Mouse (Mus musculus): ENCODE data around the gene Ptx4. TPM values are rescaled to one million over a fixed set of nuclear protein-coding genes. Genes with fewer than 3 reads are reported as not detected.

Ptx4 gene
- not detected for polyA plus RNA-seq (2014; fragmentation: Illumina TruSeq; extraction: RNeasy Lipid Tissue Mini Kit (QIAGEN cat#74804); ENCODE audit: low read depth, low replicate concordance)

DNA sequence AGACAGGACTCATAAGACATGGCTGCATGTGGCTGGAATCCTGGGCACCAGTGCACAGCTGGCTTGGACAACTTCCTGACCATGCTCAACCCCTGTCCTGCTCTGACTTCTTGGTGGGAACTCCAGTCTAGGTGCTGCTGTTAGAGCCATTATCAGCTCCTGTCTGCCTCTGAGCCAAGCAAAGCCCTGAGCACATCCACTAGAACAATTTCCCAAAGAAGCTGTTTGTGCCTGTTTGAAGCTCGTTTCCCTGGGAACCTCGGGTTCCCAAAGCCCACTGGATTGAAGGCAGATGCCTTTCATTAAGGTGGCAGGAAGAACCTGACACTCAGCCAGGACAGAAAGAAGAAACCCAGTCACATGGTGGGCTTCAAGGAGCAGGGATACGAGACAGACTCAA lies at the start of gene Ptx4:
Gene Ptx4 (plus strand): TSS at position 355 of the 400 bp plus-strand sequence.

DNA sequence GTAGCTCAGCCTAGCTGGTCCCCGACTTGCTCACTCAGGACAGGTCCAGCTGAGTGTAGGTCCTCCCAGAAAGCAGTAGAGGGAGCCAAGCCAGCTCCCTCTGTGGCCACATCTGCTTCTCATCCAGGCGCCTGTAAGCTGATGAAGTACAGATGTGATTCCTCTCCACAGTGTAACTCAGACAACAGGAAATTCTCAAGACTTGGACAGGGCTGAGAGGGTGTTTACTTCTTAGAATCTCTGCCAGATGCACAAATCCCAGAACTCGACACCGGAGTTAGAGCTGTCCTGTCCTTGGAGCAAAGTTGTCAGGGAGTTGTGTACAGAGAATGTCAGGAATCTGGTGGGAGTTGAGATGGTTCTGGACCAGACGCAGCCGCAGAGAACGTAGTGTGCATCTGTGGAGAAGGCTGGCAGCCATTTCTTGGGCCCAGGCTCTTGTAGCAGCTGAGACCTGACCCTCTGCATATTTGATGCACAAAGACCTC lies 37.1 kb upstream of the Ptx4 start, which contains the start of gene Tmem204:
Gene Tmem204 (minus strand): TSS at position 148 of the 488 bp plus-strand sequence.

DNA sequence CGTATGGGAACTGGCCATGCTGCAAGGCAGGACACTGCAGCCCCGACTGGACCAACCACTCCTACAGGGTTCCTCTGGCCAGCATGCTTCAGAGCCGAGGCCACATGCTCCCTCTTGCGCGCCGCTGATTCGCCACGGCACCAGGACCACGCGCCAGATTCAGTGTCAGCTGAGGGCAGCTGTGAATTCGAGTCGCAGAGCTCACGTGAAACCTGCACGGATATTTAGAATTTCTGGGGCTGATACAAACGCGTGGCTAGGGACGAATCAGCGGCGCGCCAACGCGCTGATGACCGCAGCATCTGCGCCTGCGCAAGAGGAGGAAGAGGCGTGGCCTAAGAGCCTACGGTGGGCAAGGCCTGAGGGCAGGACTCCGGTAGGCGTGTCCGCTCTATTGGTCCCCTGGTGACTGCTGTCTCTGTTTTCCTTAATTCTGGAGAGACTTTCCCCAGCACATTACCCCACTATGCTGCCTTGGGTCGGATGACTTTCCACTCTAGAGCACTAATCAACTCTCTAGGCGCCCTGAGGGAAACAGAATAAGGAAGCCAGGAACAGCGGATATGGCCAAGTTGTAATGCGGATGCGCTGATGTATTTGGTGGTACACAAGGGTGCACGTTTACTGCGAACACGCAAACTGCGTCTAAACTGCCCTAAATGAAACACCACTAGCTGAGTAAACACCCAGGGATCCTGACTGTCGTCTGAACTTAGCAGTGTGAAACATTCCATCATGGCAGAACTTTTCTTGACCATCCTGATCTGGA lies 4.7 kb upstream of the Ptx4 start, which contains the start of gene Telo2:
Gene Telo2 (minus strand): TSS at position 304 of the 769 bp plus-strand sequence.

DNA sequence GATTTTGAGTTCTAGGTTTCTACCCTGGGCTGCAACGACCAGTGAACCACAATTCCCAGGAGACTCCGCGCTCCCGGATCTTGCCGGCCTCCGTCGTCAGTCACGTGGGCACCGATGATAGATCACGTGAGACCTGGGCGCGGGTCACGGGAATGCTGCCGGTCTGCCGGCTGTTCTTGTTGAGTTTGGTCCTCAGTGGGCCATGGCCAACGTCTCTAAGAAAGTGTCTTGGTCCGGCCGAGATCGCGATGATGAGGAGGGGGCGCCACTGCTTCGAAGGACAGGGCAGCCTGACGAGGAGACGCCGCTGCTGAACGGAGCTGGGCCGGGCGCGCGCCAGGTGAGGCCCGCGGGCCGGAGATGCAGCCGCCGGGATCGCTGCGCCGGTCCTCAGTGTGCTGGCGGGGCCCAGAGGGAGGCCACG lies 12.7 kb downstream of the Ptx4 start, which contains the start of gene Clcn7:
Gene Clcn7 (plus strand): TSS at position 117 of the 424 bp plus-strand sequence.

DNA sequence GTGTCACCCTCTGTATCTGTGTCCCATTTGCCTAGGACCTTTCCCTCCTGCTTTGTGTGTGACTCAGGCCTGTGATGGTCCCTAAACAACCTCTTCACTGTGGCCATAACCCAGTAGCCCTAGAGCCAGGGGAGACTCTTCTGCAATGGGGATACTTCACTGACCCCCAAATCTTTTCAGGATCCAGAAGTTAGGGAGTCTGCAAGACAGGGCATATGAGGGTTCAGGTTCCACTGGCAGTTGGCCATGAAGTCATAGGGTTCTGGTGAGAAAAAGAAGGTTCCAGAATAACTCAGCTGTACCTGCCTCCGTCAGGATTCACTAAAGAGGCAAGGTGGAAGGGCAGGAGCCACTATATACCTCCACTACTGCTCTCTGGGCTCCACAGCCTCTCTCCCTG lies 41.6 kb downstream of the Ptx4 start, which contains the start of gene Ccdc154:
Gene Ccdc154 (plus strand): TSS at position 301 of the 400 bp plus-strand sequence.

Other genes with a start within 250 kb of the Ptx4 start
- gene Nubp2, start 234.4 kb upstream of the Ptx4 start, polyA plus RNA-seq (2014; fragmentation: Illumina TruSeq; extraction: RNeasy Lipid Tissue Mini Kit (QIAGEN cat#74804); ENCODE audit: low read depth, low replicate concordance): 5.1 TPM
- gene Spsb3, start 234.1 kb upstream of the Ptx4 start, polyA plus RNA-seq (2014; fragmentation: Illumina TruSeq; extraction: RNeasy Lipid Tissue Mini Kit (QIAGEN cat#74804); ENCODE audit: low read depth, low replicate concordance): 0.47 TPM
- gene Eme2, start 225.7 kb upstream of the Ptx4 start, polyA plus RNA-seq (2014; fragmentation: Illumina TruSeq; extraction: RNeasy Lipid Tissue Mini Kit (QIAGEN cat#74804); ENCODE audit: low read depth, low replicate concordance): 3.1 TPM
- 2.6 TPM for gene Mrps34, start 225.6 kb upstream of the Ptx4 start, polyA plus RNA-seq (2014; fragmentation: Illumina TruSeq; extraction: RNeasy Lipid Tissue Mini Kit (QIAGEN cat#74804); ENCODE audit: low read depth, low replicate concordance)
- gene Nme3, start 224.3 kb upstream of the Ptx4 start, polyA plus RNA-seq (2014; fragmentation: Illumina TruSeq; extraction: RNeasy Lipid Tissue Mini Kit (QIAGEN cat#74804); ENCODE audit: low read depth, low replicate concordance): 6.5 TPM
- gene Mapk8ip3, start 183.8 kb upstream of the Ptx4 start, polyA plus RNA-seq (2014; fragmentation: Illumina TruSeq; extraction: RNeasy Lipid Tissue Mini Kit (QIAGEN cat#74804); ENCODE audit: low read depth, low replicate concordance): 11.4 TPM
- gene Jpt2, start 160.1 kb upstream of the Ptx4 start, polyA plus RNA-seq (2014; fragmentation: Illumina TruSeq; extraction: RNeasy Lipid Tissue Mini Kit (QIAGEN cat#74804); ENCODE audit: low read depth, low replicate concordance): 27.1 TPM
- gene Cramp1l, start 105.0 kb upstream of the Ptx4 start, polyA plus RNA-seq (2014; fragmentation: Illumina TruSeq; extraction: RNeasy Lipid Tissue Mini Kit (QIAGEN cat#74804); ENCODE audit: low read depth, low replicate concordance): 8.4 TPM
- gene Ift140, start 104.7 kb upstream of the Ptx4 start, polyA plus RNA-seq (2014; fragmentation: Illumina TruSeq; extraction: RNeasy Lipid Tissue Mini Kit (QIAGEN cat#74804); ENCODE audit: low read depth, low replicate concordance): 19.1 TPM
- 16.2 TPM for gene Tmem204, start 37.2 kb upstream of the Ptx4 start, polyA plus RNA-seq (2014; fragmentation: Illumina TruSeq; extraction: RNeasy Lipid Tissue Mini Kit (QIAGEN cat#74804); ENCODE audit: low read depth, low replicate concordance)
- 0.93 TPM for gene Telo2, start 4.8 kb upstream of the Ptx4 start, polyA plus RNA-seq (2014; fragmentation: Illumina TruSeq; extraction: RNeasy Lipid Tissue Mini Kit (QIAGEN cat#74804); ENCODE audit: low read depth, low replicate concordance)
- 5.0 TPM for gene Clcn7, start 12.6 kb downstream of the Ptx4 start, polyA plus RNA-seq (2014; fragmentation: Illumina TruSeq; extraction: RNeasy Lipid Tissue Mini Kit (QIAGEN cat#74804); ENCODE audit: low read depth, low replicate concordance)
- not detected for gene Ccdc154, start 41.7 kb downstream of the Ptx4 start, polyA plus RNA-seq (2014; fragmentation: Illumina TruSeq; extraction: RNeasy Lipid Tissue Mini Kit (QIAGEN cat#74804); ENCODE audit: low read depth, low replicate concordance)
- not detected for gene Gm38655, start 54.7 kb downstream of the Ptx4 start, polyA plus RNA-seq (2014; fragmentation: Illumina TruSeq; extraction: RNeasy Lipid Tissue Mini Kit (QIAGEN cat#74804); ENCODE audit: low read depth, low replicate concordance)
- gene BC003965, start 63.8 kb downstream of the Ptx4 start, polyA plus RNA-seq (2014; fragmentation: Illumina TruSeq; extraction: RNeasy Lipid Tissue Mini Kit (QIAGEN cat#74804); ENCODE audit: low read depth, low replicate concordance): 26.4 TPM
- 20.4 TPM for gene Unkl, start 67.6 kb downstream of the Ptx4 start, polyA plus RNA-seq (2014; fragmentation: Illumina TruSeq; extraction: RNeasy Lipid Tissue Mini Kit (QIAGEN cat#74804); ENCODE audit: low read depth, low replicate concordance)
- gene Gnptg, start 119.4 kb downstream of the Ptx4 start, polyA plus RNA-seq (2014; fragmentation: Illumina TruSeq; extraction: RNeasy Lipid Tissue Mini Kit (QIAGEN cat#74804); ENCODE audit: low read depth, low replicate concordance): 16.7 TPM
- 5.5 TPM for gene Tsr3, start 119.4 kb downstream of the Ptx4 start, polyA plus RNA-seq (2014; fragmentation: Illumina TruSeq; extraction: RNeasy Lipid Tissue Mini Kit (QIAGEN cat#74804); ENCODE audit: low read depth, low replicate concordance)
- gene Baiap3, start 135.6 kb downstream of the Ptx4 start, polyA plus RNA-seq (2014; fragmentation: Illumina TruSeq; extraction: RNeasy Lipid Tissue Mini Kit (QIAGEN cat#74804); ENCODE audit: low read depth, low replicate concordance): 1.1 TPM
- gene Ube2i, start 153.9 kb downstream of the Ptx4 start, polyA plus RNA-seq (2014; fragmentation: Illumina TruSeq; extraction: RNeasy Lipid Tissue Mini Kit (QIAGEN cat#74804); ENCODE audit: low read depth, low replicate concordance): 280 TPM
- gene Prss34, start 177.6 kb downstream of the Ptx4 start, polyA plus RNA-seq (2014; fragmentation: Illumina TruSeq; extraction: RNeasy Lipid Tissue Mini Kit (QIAGEN cat#74804); ENCODE audit: low read depth, low replicate concordance): not detected
- gene Prss28, start 187.9 kb downstream of the Ptx4 start, polyA plus RNA-seq (2014; fragmentation: Illumina TruSeq; extraction: RNeasy Lipid Tissue Mini Kit (QIAGEN cat#74804); ENCODE audit: low read depth, low replicate concordance): not detected
- gene Prss29, start 197.9 kb downstream of the Ptx4 start, polyA plus RNA-seq (2014; fragmentation: Illumina TruSeq; extraction: RNeasy Lipid Tissue Mini Kit (QIAGEN cat#74804); ENCODE audit: low read depth, low replicate concordance): not detected
- gene Tpsab1, start 224.8 kb downstream of the Ptx4 start, polyA plus RNA-seq (2014; fragmentation: Illumina TruSeq; extraction: RNeasy Lipid Tissue Mini Kit (QIAGEN cat#74804); ENCODE audit: low read depth, low replicate concordance): not detected
- not detected for gene Tpsb2, start 245.5 kb downstream of the Ptx4 start, polyA plus RNA-seq (2014; fragmentation: Illumina TruSeq; extraction: RNeasy Lipid Tissue Mini Kit (QIAGEN cat#74804); ENCODE audit: low read depth, low replicate concordance)
- gene Tpsg1, start 248.5 kb downstream of the Ptx4 start, polyA plus RNA-seq (2014; fragmentation: Illumina TruSeq; extraction: RNeasy Lipid Tissue Mini Kit (QIAGEN cat#74804); ENCODE audit: low read depth, low replicate concordance): not detected